Mouse (Mus musculus): Measurements from ENCODE around the gene Pofut1. TPM values are rescaled to one million over a fixed set of nuclear protein-coding genes. Genes with fewer than 3 reads are reported as not detected.
"Not testable (repeated sequence)": the region's sequence is repeated elsewhere in the genome, so short reads cannot be mapped to it uniquely, and the experiment has no call there.

Pofut1 gene
- polyA plus RNA-seq, 1 experiment from 2014 or later = 6.4 TPM

DNA sequence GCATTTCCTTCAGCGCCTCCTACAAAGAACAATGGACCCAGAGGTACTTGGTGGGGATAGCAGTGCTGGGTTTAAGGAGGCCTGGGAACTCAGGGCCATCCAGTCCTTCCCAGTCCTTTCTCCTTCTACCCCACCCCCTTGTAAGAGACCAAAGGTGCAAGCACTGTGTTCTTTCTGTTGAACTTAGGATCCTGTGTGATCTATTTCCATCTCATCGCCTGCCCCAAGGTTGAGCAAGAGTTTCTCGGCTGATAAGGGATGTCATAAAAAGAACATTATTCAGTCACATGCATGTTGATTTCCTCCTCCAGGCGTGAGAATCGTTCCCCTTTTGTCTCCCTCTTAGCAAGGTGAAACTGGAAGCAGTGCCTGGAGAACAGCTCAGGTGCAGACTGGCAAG is 8.4 kb downstream of the Pofut1 start:
- H3K4me1 ChIP-seq (ENCODE audit: control insufficient read depth, insufficient read depth, low read length) = no peaks in the 10 kb centered on the region
- H3K4me3 ChIP-seq (ENCODE audit: low read depth, low read length) = no peak overlapping the region
- no peak overlapping the region for H3K9ac ChIP-seq (replicated peaks; ENCODE audit: low read depth, low read length)
- no peak overlapping the region for H3K27ac ChIP-seq (ENCODE audit: low read depth, low read length)
- no peak for ATAC-seq (ENCODE audit: low read depth)
- H3K36me3 ChIP-seq (ENCODE audit: control insufficient read depth, insufficient read depth, low read length) = peaks cover 5% of the 10 kb centered on the region
- no peaks in the 10 kb centered on the region for H3K9me3 ChIP-seq (ENCODE audit: control insufficient read depth, low read length)
- no peak overlapping the region for H3K4me2 ChIP-seq (ENCODE audit: low read depth, low read length)
- WGBS = 93% methylated on average over 5 of the region's 5 CpGs
- H3K27me3 ChIP-seq (ENCODE audit: control insufficient read depth, insufficient read depth, low read length) = no peaks in the 10 kb centered on the region

DNA sequence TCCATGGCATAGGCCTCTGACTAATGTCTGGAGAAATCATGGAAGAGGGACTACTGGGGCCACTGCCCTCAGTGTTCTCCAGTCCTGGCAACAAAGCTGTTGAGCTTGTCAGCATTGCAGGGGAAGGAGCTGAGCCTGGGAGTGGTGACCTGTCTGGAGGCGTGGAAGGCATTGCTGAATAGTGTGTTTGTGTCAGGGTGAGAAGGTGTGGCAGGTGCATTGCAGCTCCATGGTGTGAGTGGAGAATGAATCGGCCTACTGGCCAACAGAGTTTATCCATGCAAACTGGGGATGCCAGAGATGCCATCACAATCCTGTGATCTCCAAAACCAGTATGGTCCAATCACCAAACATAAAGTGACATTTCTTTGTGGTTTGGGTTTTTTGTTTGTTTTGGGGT is 15.3 kb downstream of the Pofut1 start:
- Histone ChIP-seq H3K27me3 (ENCODE audit: control insufficient read depth, insufficient read depth, low read length) (no peaks in the 10 kb centered on the region), H3K9me3 (ENCODE audit: control insufficient read depth, low read length) (no peaks in the 10 kb centered on the region), H3K4me3 (ENCODE audit: low read depth, low read length) (no peak overlapping the region), H3K27ac (ENCODE audit: low read depth, low read length) (no peak overlapping the region), H3K36me3 (ENCODE audit: control insufficient read depth, insufficient read depth, low read length) (peaks cover 6% of the 10 kb centered on the region), H3K9ac (replicated peaks; ENCODE audit: low read depth, low read length) (no peak overlapping the region), H3K4me1 (ENCODE audit: control insufficient read depth, insufficient read depth, low read length) (no peaks in the 10 kb centered on the region), H3K4me2 (ENCODE audit: low read depth, low read length) (no peak overlapping the region)
- ATAC-seq (ENCODE audit: low read depth) = no peak
- WGBS = 94% methylated on average over 2 of the region's 2 CpGs

- no peaks in the 10 kb centered on the region for H3K27me3 ChIP-seq (ENCODE audit: control insufficient read depth, insufficient read depth, low read length)
- H3K9me3 ChIP-seq (ENCODE audit: control insufficient read depth, low read length) = no peaks in the 10 kb centered on the region
- no peak for ATAC-seq (ENCODE audit: low read depth)
- H3K36me3 ChIP-seq (ENCODE audit: control insufficient read depth, insufficient read depth, low read length) = peaks cover 18% of the 10 kb centered on the region
- 81% methylated on average over 12 of the region's 12 CpGs for WGBS
- no peak overlapping the region for H3K4me2 ChIP-seq (ENCODE audit: low read depth, low read length)
- no peaks in the 10 kb centered on the region for H3K4me1 ChIP-seq (ENCODE audit: control insufficient read depth, insufficient read depth, low read length)
- H3K9ac ChIP-seq (replicated peaks; ENCODE audit: low read depth, low read length) = no peak overlapping the region
- H3K4me3 ChIP-seq (ENCODE audit: low read depth, low read length) = no peak overlapping the region
- H3K27ac ChIP-seq (ENCODE audit: low read depth, low read length) = no peak overlapping the region
These were observed 17.9 kb downstream of the Pofut1 start for GRCm38 (mm10) chr2:153259030-153259863.

DNA sequence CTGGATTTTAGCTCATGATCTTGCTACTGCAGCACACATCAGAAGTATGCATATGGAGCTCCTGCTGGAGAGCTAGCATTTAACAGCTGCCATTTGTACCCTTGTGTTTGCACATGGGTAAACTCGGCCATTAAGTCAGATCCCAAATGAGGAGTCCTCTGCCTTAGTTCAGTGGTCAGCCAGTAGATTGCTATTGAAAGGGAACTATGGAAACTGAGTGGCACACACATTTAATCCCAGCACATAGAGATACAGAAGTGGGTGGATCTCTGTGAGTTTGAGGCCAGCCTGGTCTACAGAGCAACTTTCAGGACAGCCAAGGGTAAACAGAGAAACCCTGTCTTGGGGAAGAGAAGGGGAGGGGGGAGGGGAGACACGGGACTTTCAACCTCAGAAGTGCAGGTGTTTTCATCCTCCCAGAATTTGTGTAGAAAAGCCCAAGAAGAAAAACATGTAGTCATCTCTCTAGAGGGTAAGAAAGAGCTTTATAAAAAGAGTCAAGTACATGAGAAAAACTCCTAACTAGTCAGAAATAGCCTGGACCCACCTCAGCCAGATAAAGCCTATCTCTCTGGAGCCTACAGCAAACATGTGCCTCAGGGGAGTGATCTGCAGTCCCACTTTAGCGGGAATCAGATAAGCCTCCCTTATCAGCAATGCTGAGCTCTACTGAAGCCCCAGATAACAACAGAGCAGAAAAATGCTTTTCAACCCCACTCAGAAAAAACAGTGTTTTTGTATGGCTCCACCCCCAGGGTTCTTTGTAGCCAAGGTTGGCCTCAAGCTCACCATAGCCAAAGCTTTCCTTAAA is 18.7 kb downstream of the Pofut1 start:
- no peaks in the 10 kb centered on the region for H3K27me3 ChIP-seq (ENCODE audit: control insufficient read depth, insufficient read depth, low read length)
- ATAC-seq (ENCODE audit: low read depth) = no peak
- H3K27ac ChIP-seq (ENCODE audit: low read depth, low read length) = no peak overlapping the region
- no peaks in the 10 kb centered on the region for H3K4me1 ChIP-seq (ENCODE audit: control insufficient read depth, insufficient read depth, low read length)
- H3K4me3 ChIP-seq (ENCODE audit: low read depth, low read length) = no peak overlapping the region
- H3K4me2 ChIP-seq (ENCODE audit: low read depth, low read length) = no peak overlapping the region
- peaks cover 18% of the 10 kb centered on the region for H3K36me3 ChIP-seq (ENCODE audit: control insufficient read depth, insufficient read depth, low read length)
- H3K9me3 ChIP-seq (ENCODE audit: control insufficient read depth, low read length) = no peaks in the 10 kb centered on the region
- WGBS = 82% methylated on average over 3 of the region's 3 CpGs
- no peak overlapping the region for H3K9ac ChIP-seq (replicated peaks; ENCODE audit: low read depth, low read length)

GRCm38 (mm10) chr2:153263053-153263452 is 21.7 kb downstream of the Pofut1 start:
- peaks cover 29% of the 10 kb centered on the region for H3K36me3 ChIP-seq (ENCODE audit: control insufficient read depth, insufficient read depth, low read length)
- no peaks in the 10 kb centered on the region for H3K27me3 ChIP-seq (ENCODE audit: control insufficient read depth, insufficient read depth, low read length)
- no peaks in the 10 kb centered on the region for H3K9me3 ChIP-seq (ENCODE audit: control insufficient read depth, low read length)
- no peak overlapping the region for H3K9ac ChIP-seq (replicated peaks; ENCODE audit: low read depth, low read length)
- WGBS = 84% methylated on average over 7 of the region's 7 CpGs
- H3K27ac ChIP-seq (ENCODE audit: low read depth, low read length) = no peak overlapping the region
- H3K4me3 ChIP-seq (ENCODE audit: low read depth, low read length) = no peak overlapping the region
- H3K4me1 ChIP-seq (ENCODE audit: control insufficient read depth, insufficient read depth, low read length) = no peaks in the 10 kb centered on the region
- ATAC-seq (ENCODE audit: low read depth) = no peak
- H3K4me2 ChIP-seq (ENCODE audit: low read depth, low read length) = no peak overlapping the region

GRCm38 (mm10) chr2:153267331-153267730 is 26.0 kb downstream of the Pofut1 start:
- WGBS = 82% methylated on average over 2 of the region's 2 CpGs

DNA sequence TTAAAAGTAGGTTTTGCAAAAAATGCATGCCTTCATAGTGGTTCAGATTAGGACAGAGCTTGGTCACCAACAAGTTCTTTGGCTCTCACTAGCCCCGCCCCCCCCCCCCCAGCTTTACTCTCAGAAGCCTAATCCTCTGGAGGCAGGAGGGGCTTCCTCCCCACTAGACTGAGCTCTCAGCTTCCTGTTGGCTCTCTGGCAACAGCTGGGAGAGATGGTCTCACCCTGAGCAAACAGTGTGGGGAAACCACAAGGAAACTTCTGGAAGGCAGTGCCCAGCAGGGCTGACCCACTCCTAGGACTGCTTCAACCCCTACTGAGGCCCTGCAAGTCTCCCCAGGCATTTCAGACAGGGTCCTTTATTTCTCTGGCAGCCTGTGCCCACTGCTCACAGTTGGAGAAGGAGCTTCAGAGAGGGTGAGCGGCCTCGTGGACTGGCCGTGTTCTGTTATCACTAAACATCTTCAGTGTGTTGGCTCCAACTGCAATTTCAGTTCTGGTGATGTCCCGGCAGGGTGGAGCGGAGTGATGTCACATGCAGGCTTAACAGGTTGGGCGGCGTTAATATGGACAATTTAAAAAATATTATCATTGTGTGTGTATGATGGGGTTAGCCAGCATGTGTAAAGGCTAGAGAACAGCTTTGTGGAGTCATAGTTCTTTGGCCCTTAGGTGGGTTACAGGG is 29.0 kb downstream of the Pofut1 start:
- H3K9me3 ChIP-seq (ENCODE audit: control insufficient read depth, low read length); ATAC-seq (ENCODE audit: low read depth); H3K27ac ChIP-seq (ENCODE audit: low read depth, low read length); H3K4me3 ChIP-seq (ENCODE audit: low read depth, low read length); H3K27me3 ChIP-seq (ENCODE audit: control insufficient read depth, insufficient read depth, low read length); H3K4me1 ChIP-seq (ENCODE audit: control insufficient read depth, insufficient read depth, low read length); H3K9ac ChIP-seq (replicated peaks; ENCODE audit: low read depth, low read length); H3K4me2 ChIP-seq (ENCODE audit: low read depth, low read length): not testable (repeated sequence)
- H3K36me3 ChIP-seq (ENCODE audit: control insufficient read depth, insufficient read depth, low read length) = peaks cover 12% of the 10 kb centered on the region; the same call in 1 of the 2 replicates
- 74% methylated on average over 8 of the region's 8 CpGs for WGBS

More at GRCm38 (mm10) chr2:153267331-153267730, 26.0 kb downstream of the Pofut1 start:
- no peak overlapping the region for H3K27ac ChIP-seq (ENCODE audit: low read depth, low read length)
- H3K36me3 ChIP-seq (ENCODE audit: control insufficient read depth, insufficient read depth, low read length) = peaks cover 24% of the 10 kb centered on the region; the same call in 1 of the 2 replicates
- no peaks in the 10 kb centered on the region for H3K9me3 ChIP-seq (ENCODE audit: control insufficient read depth, low read length)
- H3K9ac ChIP-seq (replicated peaks; ENCODE audit: low read depth, low read length) = no peak overlapping the region
- H3K4me3 ChIP-seq (ENCODE audit: low read depth, low read length) = no peak overlapping the region
- H3K4me1 ChIP-seq (ENCODE audit: control insufficient read depth, insufficient read depth, low read length) = no peaks in the 10 kb centered on the region
- no peaks in the 10 kb centered on the region for H3K27me3 ChIP-seq (ENCODE audit: control insufficient read depth, insufficient read depth, low read length)
- no peak for ATAC-seq (ENCODE audit: low read depth)
- H3K4me2 ChIP-seq (ENCODE audit: low read depth, low read length) = no peak overlapping the region

GRCm38 (mm10) chr2:153274200-153274918 is 33.0 kb downstream of the Pofut1 start:
- 86% methylated on average over 6 of the region's 6 CpGs for WGBS
- not testable (repeated sequence) for H3K27ac ChIP-seq (ENCODE audit: low read depth, low read length); H3K9ac ChIP-seq (replicated peaks; ENCODE audit: low read depth, low read length); H3K9me3 ChIP-seq (ENCODE audit: control insufficient read depth, low read length); H3K4me1 ChIP-seq (ENCODE audit: control insufficient read depth, insufficient read depth, low read length); ATAC-seq (ENCODE audit: low read depth); H3K4me2 ChIP-seq (ENCODE audit: low read depth, low read length); H3K36me3 ChIP-seq (ENCODE audit: control insufficient read depth, insufficient read depth, low read length); H3K4me3 ChIP-seq (ENCODE audit: low read depth, low read length); H3K27me3 ChIP-seq (ENCODE audit: control insufficient read depth, insufficient read depth, low read length)

All from neural tube, embryonic 14.5 days (tissue).